Mouse (Mus musculus): Measurements from ENCODE around the gene Josd2.
A peak's percentile ranks its signal among the peaks of the same experiment; 100 is the strongest.

Josd2 gene

GRCm38 (mm10) chr7:44467811-44468411, at the start of gene Josd2:
Josd2 (plus strand) TSS chr7:44467980.
- peak; percentile 97 for DNase-seq (ENCODE audit: low read depth, low spot score)

GRCm38 (mm10) chr7:44427666-44428065, 40.1 kb upstream of the Josd2 start:
- no peak for DNase-seq (ENCODE audit: low read depth, low spot score)

GRCm38 (mm10) chr7:44428171-44428950, 39.4 kb upstream of the Josd2 start:
- no peak for DNase-seq (ENCODE audit: low read depth, low spot score)

- no peak for DNase-seq (ENCODE audit: low read depth, low spot score)
These were observed 38.7 kb upstream of the Josd2 start, which contains the start of gene Lrrc4b for GRCm38 (mm10) chr7:44428968-44429521. Lrrc4b (plus strand) TSS chr7:44429018.

GRCm38 (mm10) chr7:44429534-44430488, 38.0 kb upstream of the Josd2 start:
- no peak for DNase-seq (ENCODE audit: low read depth, low spot score)

GRCm38 (mm10) chr7:44432550-44432949, 35.2 kb upstream of the Josd2 start:
- DNase-seq (ENCODE audit: low read depth, low spot score) = no peak

- DNase-seq (ENCODE audit: low read depth, low spot score) = no peak
These were observed 34.4 kb upstream of the Josd2 start for GRCm38 (mm10) chr7:44433371-44433770.

GRCm38 (mm10) chr7:44434089-44434488, 33.7 kb upstream of the Josd2 start:
- no peak for DNase-seq (ENCODE audit: low read depth, low spot score)

- no peak for DNase-seq (ENCODE audit: low read depth, low spot score)
These were observed 32.0 kb upstream of the Josd2 start for GRCm38 (mm10) chr7:44435796-44436195.

- DNase-seq (ENCODE audit: low read depth, low spot score) = no peak
These were observed 31.5 kb upstream of the Josd2 start for GRCm38 (mm10) chr7:44436267-44436666.

- DNase-seq (ENCODE audit: low read depth, low spot score) = no peak
These were observed 30.6 kb upstream of the Josd2 start for GRCm38 (mm10) chr7:44437188-44437587.

- no peak for DNase-seq (ENCODE audit: low read depth, low spot score)
These were observed 29.8 kb upstream of the Josd2 start for GRCm38 (mm10) chr7:44437933-44438332.

- DNase-seq (ENCODE audit: low read depth, low spot score) = no peak
These were observed 28.1 kb upstream of the Josd2 start for GRCm38 (mm10) chr7:44439696-44440095.

- DNase-seq (ENCODE audit: low read depth, low spot score) = no peak
These were observed 27.3 kb upstream of the Josd2 start for GRCm38 (mm10) chr7:44440479-44440878.

GRCm38 (mm10) chr7:44441180-44441579, 26.6 kb upstream of the Josd2 start:
- no peak for DNase-seq (ENCODE audit: low read depth, low spot score)

- no peak for DNase-seq (ENCODE audit: low read depth, low spot score)
These were observed 26.1 kb upstream of the Josd2 start for GRCm38 (mm10) chr7:44441648-44442109.

- no peak for DNase-seq (ENCODE audit: low read depth, low spot score)
These were observed 25.4 kb upstream of the Josd2 start for GRCm38 (mm10) chr7:44442407-44442821.

- DNase-seq (ENCODE audit: low read depth, low spot score) = no peak
These were observed 24.3 kb upstream of the Josd2 start for GRCm38 (mm10) chr7:44443268-44444173.

GRCm38 (mm10) chr7:44444886-44445527, 22.8 kb upstream of the Josd2 start:
- no peak for DNase-seq (ENCODE audit: low read depth, low spot score)

GRCm38 (mm10) chr7:44445528-44445923, 22.3 kb upstream of the Josd2 start:
- no peak for DNase-seq (ENCODE audit: low read depth, low spot score)
